Mouse (Mus musculus): ENCODE measurements around the gene Stard13.

GRCm38 (mm10) chr5:151230427-151230826 is 3.2 kb downstream of the Stard13 start:
- TF ChIP-seq CTCF (IDR thresholded peaks at IDR 0.05; ENCODE audit: low read depth, low read length) (no peak), POLR2A (IDR thresholded peaks at IDR 0.05; ENCODE audit: extremely low read depth, insufficient read depth, low read length) (no peak)
